Mouse (Mus musculus) thymus, adult 2 months (tissue): ENCODE measurements around the gene Cnnm1. TPM values are rescaled to one million over a fixed set of nuclear protein-coding genes. Genes with fewer than 3 reads are reported as not detected.
A peak's percentile ranks its signal among the peaks of the same experiment; 100 is the strongest.

Experiments used
- DNase-seq: peaks from one replicate; pipeline ENCODE4 v3.0.0; 2021
- H3K27ac ChIP-seq: fragments of 200-500 bp; 2 replicates; pipeline ENCODE4 v1.5.1; 2012; ENCODE audit warnings: low read length, control low read depth; ENCODE audit not compliant: control insufficient read depth, insufficient read depth
- H3K27me3 ChIP-seq: fragments of 200-500 bp; 2 replicates; pipeline ENCODE4 v1.6.1; 2012; ENCODE audit warnings: mild to moderate bottlenecking, low read length, moderate library complexity, mixed read lengths; ENCODE audit not compliant: control insufficient read depth, insufficient read depth
- H3K36me3 ChIP-seq: fragments of 200-500 bp; 2 replicates; pipeline ENCODE4 v1.6.1; 2012; ENCODE audit warnings: mild to moderate bottlenecking, low read length, moderate library complexity; ENCODE audit not compliant: control insufficient read depth, insufficient read depth
- H3K4me1 ChIP-seq: fragments of 200-500 bp; replicated peaks from 2 replicates; pipeline ENCODE4 v1.6.1; 2012; ENCODE audit warnings: low read length; ENCODE audit not compliant: control insufficient read depth, insufficient read depth
- H3K4me3 ChIP-seq: fragments of 200-500 bp; 2 replicates; pipeline ENCODE4 v1.5.1; 2012; ENCODE audit warnings: mild to moderate bottlenecking, low read length, control low read depth, moderate library complexity; ENCODE audit not compliant: control insufficient read depth, insufficient read depth
- CTCF ChIP-seq: fragments of 200-500 bp; IDR thresholded peaks from 2 replicates; pipeline ENCODE4 v1.5.1; 2012; ENCODE audit warnings: mild to moderate bottlenecking, control low read depth, low read length, moderate library complexity, borderline replicate concordance; ENCODE audit not compliant: control insufficient read depth, poor library complexity, insufficient read depth; ENCODE audit errors: extremely low read depth
- POLR2A ChIP-seq: fragments of 200-500 bp; IDR thresholded peaks from 2 replicates; pipeline ENCODE4 v1.6.1; 2012; ENCODE audit warnings: mild to moderate bottlenecking, low read length, control low read depth, moderate library complexity; ENCODE audit not compliant: control insufficient read depth, poor library complexity, insufficient read depth; ENCODE audit errors: extremely low read depth
- WGBS: fragments of 180-500 bp; shearing (Covaris S2); methylation state at CpG from one replicate; pipeline ENCODE4 v1.1.7; 2018; 5-methylcytosine and 5-hydroxymethylcytosine counted together
- polyA plus RNA-seq: library from polyadenylated mRNA; depleted of rRNA; stranded (reverse); fragments of >200 nt; gene quantifications from 2 replicates; pipeline ENCODE4 v1.2.3, GENCODE M21; 2012; rRNA removed

Gene Cnnm1
- polyA plus RNA-seq, 1 experiment, result 2.9 TPM

- no peaks in the 10 kb centered on the region for H3K27me3 ChIP-seq
- 2% methylated on average over 13 of the region's 13 CpGs for WGBS
- DNase-seq, result peak; percentile 53
- peaks cover 10% of the 10 kb centered on the region for H3K4me1 ChIP-seq
- no peak overlapping the region for H3K4me3 ChIP-seq
- no peak overlapping the region for H3K27ac ChIP-seq
- peak; percentile 60; the same call in 1 of the 2 replicates for TF ChIP-seq CTCF
- TF ChIP-seq POLR2A, result no peak
- no peaks in the 10 kb centered on the region for H3K36me3 ChIP-seq
These were observed 90.0 kb downstream of the Cnnm1 start for GRCm38 (mm10) chr19:43530197-43530770.

- H3K4me1 ChIP-seq, result peaks cover 10% of the 10 kb centered on the region
- no peaks in the 10 kb centered on the region for H3K36me3 ChIP-seq
- DNase-seq, result peak; percentile 41
- H3K27ac ChIP-seq, result no peak overlapping the region
- H3K4me3 ChIP-seq, result no peak overlapping the region
- no peaks in the 10 kb centered on the region for H3K27me3 ChIP-seq
- TF ChIP-seq CTCF, result no peak
- no peak for TF ChIP-seq POLR2A
- 8% methylated on average over 12 of the region's 12 CpGs for WGBS
These were observed 90.7 kb downstream of the Cnnm1 start for GRCm38 (mm10) chr19:43530921-43531320.

- 94% methylated on average over 3 of the region's 3 CpGs for WGBS
- DNase-seq, result no peak
- H3K4me1 ChIP-seq, result peaks cover 6% of the 10 kb centered on the region
- TF ChIP-seq POLR2A, result no peak
- no peaks in the 10 kb centered on the region for H3K27me3 ChIP-seq
- no peak overlapping the region for H3K27ac ChIP-seq
- no peak overlapping the region for H3K4me3 ChIP-seq
- no peaks in the 10 kb centered on the region for H3K36me3 ChIP-seq
These were observed 95.1 kb downstream of the Cnnm1 start for GRCm38 (mm10) chr19:43535372-43535771.

- TF ChIP-seq POLR2A (no peak), CTCF (no peak)
- WGBS, result 78% methylated on average over 19 of the region's 19 CpGs
- H3K36me3 ChIP-seq, result no peaks in the 10 kb centered on the region
- no peak overlapping the region for H3K27ac ChIP-seq
- H3K4me1 ChIP-seq, result no peaks in the 10 kb centered on the region
- no peak overlapping the region for H3K4me3 ChIP-seq
- no peak for DNase-seq
- no peaks in the 10 kb centered on the region for H3K27me3 ChIP-seq
These were observed 106.3 kb downstream of the Cnnm1 start for GRCm38 (mm10) chr19:43546337-43547117.

Other genes with a start within 250 kb of the Cnnm1 start
- 0.22 and 0.36 TPM in 2 replicates for gene Hpse2, start 52.1 kb upstream of the Cnnm1 start, polyA plus RNA-seq
- gene Got1, start 84.2 kb downstream of the Cnnm1 start, polyA plus RNA-seq, result 27.8 and 41.4 TPM in 2 replicates
- gene Nkx2-3, start 171.9 kb downstream of the Cnnm1 start, polyA plus RNA-seq, result not detected in 2 replicates
- gene Slc25a28, start 234.4 kb downstream of the Cnnm1 start, polyA plus RNA-seq, result 80.5 and 88.7 TPM in 2 replicates
- 8.8 and 10.1 TPM in 2 replicates for gene Entpd7, start 249.2 kb downstream of the Cnnm1 start, polyA plus RNA-seq